Mouse (Mus musculus) thymus, adult 2 months (tissue): ENCODE results near the gene Sema3a.

Experiments
- CTCF ChIP-seq: fragments of 200-500 bp; IDR thresholded peaks from 2 replicates; pipeline ENCODE4 v1.5.1; 2012; ENCODE audit warnings: mild to moderate bottlenecking, control low read depth, low read length, moderate library complexity, borderline replicate concordance; ENCODE audit not compliant: control insufficient read depth, poor library complexity, insufficient read depth; ENCODE audit errors: extremely low read depth
- POLR2A ChIP-seq: fragments of 200-500 bp; IDR thresholded peaks from 2 replicates; pipeline ENCODE4 v1.6.1; 2012; ENCODE audit warnings: mild to moderate bottlenecking, low read length, control low read depth, moderate library complexity; ENCODE audit not compliant: control insufficient read depth, poor library complexity, insufficient read depth; ENCODE audit errors: extremely low read depth

GRCm38 (mm10) chr5:13628606-13629311 is 503.5 kb downstream of the Sema3a start:
- TF ChIP-seq CTCF: peak; percentile 37; the same call in 1 of the 2 replicates
- TF ChIP-seq POLR2A: no peak
